Mouse (Mus musculus): Measurements from ENCODE around the gene Zbtb46.

DNA sequence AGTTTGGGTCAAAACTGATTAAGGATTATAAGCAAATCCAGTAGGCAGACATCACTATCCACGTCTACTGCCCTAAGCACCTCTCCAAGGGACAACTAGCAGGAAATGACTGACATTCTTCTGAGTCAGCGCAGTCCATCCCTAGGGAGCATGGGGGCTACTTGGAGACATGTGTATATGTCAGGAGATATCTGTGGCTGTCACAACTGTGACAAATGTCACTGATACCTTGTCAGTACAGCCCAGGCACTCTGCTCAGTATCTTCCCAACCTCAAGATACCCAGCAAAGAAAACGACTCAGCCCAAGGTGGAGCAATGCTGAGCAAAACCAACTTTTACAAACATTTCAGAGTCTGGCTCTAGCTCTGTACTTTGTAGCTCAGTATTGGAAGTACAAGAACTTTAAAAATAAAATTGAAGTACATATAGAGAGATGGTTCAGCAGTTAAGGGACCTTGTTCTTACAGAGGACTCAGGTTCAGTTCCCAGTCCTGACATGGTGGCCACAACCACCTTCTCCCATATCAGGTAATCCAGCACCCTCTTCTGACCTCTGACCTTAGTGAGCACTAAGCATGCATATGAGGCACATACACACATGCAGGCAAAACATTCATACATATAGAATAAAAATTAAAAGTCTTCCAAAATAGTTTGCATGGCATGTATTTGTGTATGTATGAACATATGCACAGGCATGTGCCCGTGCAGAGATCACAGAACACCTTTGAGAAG lies 38.2 kb downstream of the Zbtb46 start:
- TF ChIP-seq CTCF (IDR thresholded peaks at IDR 0.05; ENCODE audit: low read depth, low read length) (no peak), EP300 (IDR thresholded peaks at IDR 0.05; ENCODE audit: insufficient read depth, low read depth, low read length) (no peak)

All from ES-Bruce4 (cell line).